Mouse (Mus musculus): ENCODE data around the gene Fat2. TPM values are rescaled to one million over a fixed set of nuclear protein-coding genes. Genes with fewer than 3 reads are reported as not detected.

The Fat2 gene
- total RNA-seq, 2 experiments from 2014 or later, result not detected

Other genes starting within 250 kb of the Fat2 start
- gene Gm2a, start 238.4 kb downstream of the Fat2 start, total RNA-seq (2015), result 89.0 and 92.0 TPM in 2 replicates
- 53.6 and 54.6 TPM in 2 replicates for gene Gm2a, start 238.4 kb downstream of the Fat2 start, total RNA-seq (2017)
- not detected in 2 replicates for gene Slc36a3, start 184.9 kb downstream of the Fat2 start, total RNA-seq (2015)
- gene Slc36a3, start 184.9 kb downstream of the Fat2 start, total RNA-seq (2017), result 0.14 TPM in 1 of 2 replicates, not detected in the other
- 3.1 and 4.7 TPM in 2 replicates for gene Slc36a2, start 151.5 kb downstream of the Fat2 start, total RNA-seq (2015)
- 1.7 and 2.6 TPM in 2 replicates for gene Slc36a2, start 151.5 kb downstream of the Fat2 start, total RNA-seq (2017)
- gene Slc36a1, start 132.2 kb downstream of the Fat2 start, total RNA-seq (2015), result 24.6 and 25.4 TPM in 2 replicates
- gene Slc36a1, start 132.2 kb downstream of the Fat2 start, total RNA-seq (2017), result 10.7 and 12.4 TPM in 2 replicates
- gene Sparc, start 86.6 kb upstream of the Fat2 start, total RNA-seq (2015), result not detected in 2 replicates
- gene Sparc, start 86.6 kb upstream of the Fat2 start, total RNA-seq (2017), result not detected in 2 replicates
- 120 TPM in 2 replicates for gene Atox1, start 124.7 kb upstream of the Fat2 start, total RNA-seq (2015)
- gene Atox1, start 124.7 kb upstream of the Fat2 start, total RNA-seq (2017), result 54.3 and 72.9 TPM in 2 replicates
- 79.3 and 85.5 TPM in 2 replicates for gene G3bp1, start 133.1 kb upstream of the Fat2 start, total RNA-seq (2015)
- 123 and 135 TPM in 2 replicates for gene G3bp1, start 133.1 kb upstream of the Fat2 start, total RNA-seq (2017)